Mouse (Mus musculus) testis, postnatal 14 days (tissue): ENCODE results near the gene Slc37a1.

Experiments used
- DNase-seq: peaks from one replicate; pipeline ENCODE4 v3.0.0; 2021; ENCODE audit warnings: low spot score

Gene Slc37a1

GRCm38 (mm10) chr17:31318906-31319767 lies 32.5 kb downstream of the Slc37a1 start:
- no peak for DNase-seq

GRCm38 (mm10) chr17:31321425-31321824 lies 34.8 kb downstream of the Slc37a1 start:
- no peak for DNase-seq

GRCm38 (mm10) chr17:31322446-31322845 lies 35.9 kb downstream of the Slc37a1 start:
- no peak for DNase-seq

- no peak for DNase-seq
Observed at GRCm38 (mm10) chr17:31323379-31323778, 36.8 kb downstream of the Slc37a1 start.

GRCm38 (mm10) chr17:31324227-31324626 lies 37.6 kb downstream of the Slc37a1 start:
- no peak for DNase-seq

- no peak for DNase-seq
Observed at GRCm38 (mm10) chr17:31325451-31326219, 39.0 kb downstream of the Slc37a1 start.

- no peak for DNase-seq
Observed at GRCm38 (mm10) chr17:31326220-31326852, 39.7 kb downstream of the Slc37a1 start.

- DNase-seq, result no peak
Observed at GRCm38 (mm10) chr17:31328466-31328865, 41.9 kb downstream of the Slc37a1 start.

GRCm38 (mm10) chr17:31330622-31331021 lies 44.0 kb downstream of the Slc37a1 start:
- DNase-seq, result peak; percentile 58

- no peak for DNase-seq
Observed at GRCm38 (mm10) chr17:31331273-31331672, 44.7 kb downstream of the Slc37a1 start.

GRCm38 (mm10) chr17:31331920-31332319 lies 45.3 kb downstream of the Slc37a1 start:
- no peak for DNase-seq

- DNase-seq, result no peak
Observed at GRCm38 (mm10) chr17:31332333-31332732, 45.7 kb downstream of the Slc37a1 start.

GRCm38 (mm10) chr17:31334509-31335260 lies 48.1 kb downstream of the Slc37a1 start:
- no peak for DNase-seq

GRCm38 (mm10) chr17:31335344-31336080 lies 48.9 kb downstream of the Slc37a1 start:
- no peak for DNase-seq

- no peak for DNase-seq
Observed at GRCm38 (mm10) chr17:31339769-31340168, 53.2 kb downstream of the Slc37a1 start.

- DNase-seq, result no peak
Observed at GRCm38 (mm10) chr17:31342191-31342590, 55.6 kb downstream of the Slc37a1 start.

- peak; percentile 59 for DNase-seq
Observed at GRCm38 (mm10) chr17:31344172-31344801, 57.7 kb downstream of the Slc37a1 start.

GRCm38 (mm10) chr17:31344816-31345215 lies 58.2 kb downstream of the Slc37a1 start:
- DNase-seq, result no peak

- no peak for DNase-seq
Observed at GRCm38 (mm10) chr17:31348129-31348528, 61.5 kb downstream of the Slc37a1 start.

GRCm38 (mm10) chr17:31349388-31349787 lies 62.8 kb downstream of the Slc37a1 start:
- DNase-seq, result no peak

GRCm38 (mm10) chr17:31351984-31352383 lies 65.4 kb downstream of the Slc37a1 start:
- no peak for DNase-seq
